Mouse (Mus musculus): ENCODE measurements around the gene Loxl3. TPM values are rescaled to one million over a fixed set of nuclear protein-coding genes. Genes with fewer than 3 reads are reported as not detected.

The Loxl3 gene
- 5.9 and 6.8 TPM in 2 replicates for polyA plus RNA-seq (2015; fragmentation: Nextera tagmentation; extraction: Ambion mirVana)

DNA sequence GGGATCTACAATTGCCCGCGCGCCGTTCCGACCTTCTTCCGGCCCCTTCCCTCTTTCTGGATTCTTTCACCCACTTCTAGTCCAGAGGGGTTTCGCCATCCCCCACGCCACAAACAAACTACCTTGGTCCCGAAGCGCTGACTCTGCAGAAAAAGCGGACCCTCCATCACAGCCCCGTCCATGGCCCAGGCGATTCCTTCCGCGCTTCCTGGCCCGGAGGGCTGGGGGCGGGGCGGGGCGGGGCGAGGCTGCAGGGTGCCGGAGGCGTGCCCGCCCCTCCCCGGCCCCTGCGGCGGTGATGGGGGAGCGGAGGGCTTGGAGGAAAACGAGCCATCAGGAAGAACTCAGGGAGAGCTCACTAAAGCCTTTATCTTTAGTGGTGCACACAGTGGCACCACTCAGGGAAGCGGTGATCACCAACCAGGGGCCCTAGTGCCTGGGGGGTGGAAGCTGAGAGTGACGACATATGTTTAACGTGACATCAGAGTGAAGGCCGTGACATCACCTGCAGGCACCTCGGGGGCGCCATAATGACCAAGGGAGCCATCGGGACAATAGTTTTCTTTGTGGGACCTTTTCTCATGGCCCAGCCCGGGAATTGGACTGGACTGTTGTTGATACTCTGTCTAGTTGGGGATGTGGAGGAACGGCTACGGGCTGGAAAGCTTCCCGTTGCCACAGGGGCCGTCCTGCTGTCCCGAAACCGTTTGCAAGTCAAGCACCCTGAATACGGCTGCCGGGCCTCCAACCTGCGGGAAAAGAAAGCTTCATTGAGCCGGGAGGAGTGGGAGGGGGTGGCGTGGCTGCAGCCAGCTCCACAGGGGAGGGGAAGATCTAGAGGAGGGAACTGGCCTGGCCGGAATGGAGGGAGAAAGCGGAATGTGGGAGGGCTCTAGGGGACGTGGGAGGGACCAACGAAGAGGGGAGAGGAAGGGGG lies at the start of gene Loxl3, which contains the start of gene Dok1:
TSS of gene Loxl3 (plus strand) at position 925 of the 937 bp plus-strand sequence.
TSS of gene Dok1 (minus strand) at position 223 of the 937 bp plus-strand sequence.
- peak within 1 kb of the TSS; percentile 48 for H3K4me3 ChIP-seq
- peak within 1 kb of the TSS; percentile 76 for H3K4me2 ChIP-seq
- peak within 1 kb of the TSS; percentile 53 for H3K27ac ChIP-seq
- peaks cover 70% of the 10 kb centered on the region for H3K27me3 ChIP-seq
- ATAC-seq (ENCODE audit: low FRiP score): peak; percentile 67
- peak within 1 kb of the TSS; percentile 63 for H3K9ac ChIP-seq
- no peaks in the 10 kb centered on the region for H3K9me3 ChIP-seq
- H3K36me3 ChIP-seq: no peaks in the 10 kb centered on the region
- under 1% methylated on average over 51 of the region's 51 CpGs for WGBS
- H3K4me1 ChIP-seq (replicated peaks): peaks cover 34% of the 10 kb centered on the region

DNA sequence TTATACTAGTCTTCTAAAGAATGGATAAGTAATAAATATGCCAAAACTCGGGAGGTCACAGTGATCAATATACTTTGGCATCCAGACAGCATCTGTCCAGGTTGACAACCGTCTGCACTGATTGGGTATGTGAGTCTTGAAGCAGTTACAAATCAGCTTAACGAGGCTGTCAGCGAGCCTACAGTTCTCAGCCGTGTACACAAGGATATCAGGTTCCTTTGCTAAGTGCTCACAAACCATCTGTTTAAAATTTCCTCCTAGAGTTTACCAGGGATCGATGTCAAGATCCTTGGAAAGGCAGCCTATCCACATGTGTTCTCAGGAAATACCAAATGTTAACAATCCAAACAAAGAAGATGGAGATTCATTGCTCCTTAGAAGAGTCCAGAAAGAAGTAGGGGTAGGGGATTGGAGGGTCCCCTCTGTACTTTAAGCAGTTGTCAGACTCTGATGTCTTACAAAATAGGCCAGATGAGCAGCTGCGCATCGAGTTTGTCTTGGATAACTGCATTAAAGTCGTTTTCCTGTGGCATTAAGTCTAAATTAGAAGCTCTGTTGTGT lies 46.5 kb upstream of the Loxl3 start:
- 64% methylated on average over 9 of the region's 9 CpGs for WGBS
- no peak overlapping the region for H3K4me3 ChIP-seq
- no peak overlapping the region for H3K4me2 ChIP-seq
- no peaks in the 10 kb centered on the region for H3K36me3 ChIP-seq
- no peak overlapping the region for H3K9ac ChIP-seq
- H3K27ac ChIP-seq: no peak overlapping the region
- no peaks in the 10 kb centered on the region for H3K9me3 ChIP-seq
- ATAC-seq (ENCODE audit: low FRiP score): no peak
- H3K4me1 ChIP-seq (replicated peaks): no peaks in the 10 kb centered on the region
- H3K27me3 ChIP-seq: 0 out of 2 replicates have a peak, but pooled peaks cover 4% of the 10 kb centered on the region

DNA sequence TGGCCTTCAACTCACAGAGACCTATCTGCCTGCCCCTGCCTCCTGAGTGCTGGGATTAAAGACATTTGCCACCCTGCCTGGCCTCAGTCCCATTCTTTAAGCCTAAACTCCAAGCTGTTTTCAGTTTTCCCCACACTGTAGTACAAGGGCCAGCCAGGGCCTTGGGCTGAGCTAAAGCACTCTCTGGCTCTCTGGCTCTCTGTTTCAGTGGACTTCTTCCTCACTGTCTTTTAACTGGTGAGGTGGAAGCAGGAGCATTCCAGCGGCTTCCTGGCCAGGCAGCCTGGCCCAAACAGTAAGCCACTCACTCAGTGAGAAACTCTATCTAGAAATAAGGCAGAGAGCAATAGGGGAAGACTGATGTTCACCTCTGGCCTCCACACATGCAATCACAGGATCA lies 40.3 kb upstream of the Loxl3 start:
- H3K4me2 ChIP-seq: no peak overlapping the region
- H3K36me3 ChIP-seq: no peaks in the 10 kb centered on the region
- no peak overlapping the region for H3K4me3 ChIP-seq
- H3K27me3 ChIP-seq: peaks cover 31% of the 10 kb centered on the region
- no peak overlapping the region for H3K9ac ChIP-seq
- H3K27ac ChIP-seq: no peak overlapping the region
- H3K4me1 ChIP-seq (replicated peaks): peaks cover 6% of the 10 kb centered on the region; the same call in 1 of the 2 replicates
- WGBS: 52% methylated on average over 1 of the region's 1 CpGs
- H3K9me3 ChIP-seq: no peaks in the 10 kb centered on the region
- no peak for ATAC-seq (ENCODE audit: low FRiP score)

DNA sequence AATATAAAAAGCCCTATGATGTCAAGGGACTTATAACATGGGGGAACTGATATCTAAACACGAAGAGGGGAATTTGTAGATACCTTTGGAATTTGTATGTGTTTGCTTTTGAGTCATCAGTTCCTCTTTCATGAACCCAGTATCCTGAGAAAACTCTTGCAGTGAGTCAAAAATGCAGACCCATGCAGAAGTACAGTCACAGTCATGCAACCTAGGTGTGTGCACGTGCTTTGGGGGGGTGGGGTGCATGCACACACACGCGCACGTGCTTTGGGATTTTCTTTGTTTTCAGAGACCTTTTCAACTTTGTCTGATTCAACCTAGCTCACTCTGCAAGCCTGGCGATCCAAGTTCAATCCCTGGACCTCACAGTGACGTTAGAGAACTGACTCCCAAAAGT lies 39.6 kb upstream of the Loxl3 start:
- WGBS: 83% methylated on average over 7 of the region's 7 CpGs
- H3K27ac ChIP-seq: no peak overlapping the region
- H3K36me3 ChIP-seq: no peaks in the 10 kb centered on the region
- peaks cover 6% of the 10 kb centered on the region; the same call in 1 of the 2 replicates for H3K4me1 ChIP-seq (replicated peaks)
- H3K27me3 ChIP-seq: peaks cover 31% of the 10 kb centered on the region
- H3K4me3 ChIP-seq: no peak overlapping the region
- no peak overlapping the region for H3K9ac ChIP-seq
- ATAC-seq (ENCODE audit: low FRiP score): no peak
- H3K4me2 ChIP-seq: no peak overlapping the region
- no peaks in the 10 kb centered on the region for H3K9me3 ChIP-seq

DNA sequence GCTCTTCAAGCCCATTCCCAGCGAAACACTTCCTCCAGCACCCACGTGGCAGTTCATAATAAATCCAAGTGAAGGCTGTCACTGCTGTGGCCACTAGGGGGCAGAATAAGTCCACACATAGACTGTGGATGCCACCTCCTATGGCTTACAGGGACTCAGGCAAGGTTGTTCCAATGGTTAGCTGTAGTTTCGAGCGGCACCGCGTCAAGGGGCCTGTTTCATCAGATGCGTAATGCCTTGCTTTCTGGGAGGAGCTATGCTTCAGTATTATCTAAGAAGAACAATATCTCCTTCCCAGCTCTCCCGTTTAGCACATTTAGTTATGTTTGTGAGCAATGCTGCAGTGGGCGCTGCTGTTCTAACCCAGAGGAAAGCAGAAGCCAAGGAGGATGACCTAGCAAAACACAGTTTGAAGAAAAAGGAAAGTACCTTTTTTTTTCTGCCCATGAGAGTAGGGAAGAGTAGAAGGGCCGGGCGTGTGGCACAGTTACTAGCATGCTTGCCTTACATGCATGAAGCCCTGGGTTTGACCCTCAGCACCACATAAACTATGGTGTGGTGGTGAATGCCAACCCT lies 37.1 kb upstream of the Loxl3 start:
- Histone ChIP-seq H3K4me2 (peak overlapping the region; percentile 32), H3K4me1 (replicated peaks) (peaks cover 6% of the 10 kb centered on the region; the same call in 1 of the 2 replicates), H3K36me3 (no peaks in the 10 kb centered on the region), H3K9ac (no peak overlapping the region; the same call in 1 of the 2 replicates), H3K4me3 (no peak overlapping the region), H3K27me3 (peaks cover 27% of the 10 kb centered on the region), H3K27ac (no peak overlapping the region), H3K9me3 (no peaks in the 10 kb centered on the region)
- whole genome bisulfite sequencing: 15% methylated on average over 11 of the region's 11 CpGs
- peak; percentile 95 for ATAC-seq (ENCODE audit: low FRiP score)

DNA sequence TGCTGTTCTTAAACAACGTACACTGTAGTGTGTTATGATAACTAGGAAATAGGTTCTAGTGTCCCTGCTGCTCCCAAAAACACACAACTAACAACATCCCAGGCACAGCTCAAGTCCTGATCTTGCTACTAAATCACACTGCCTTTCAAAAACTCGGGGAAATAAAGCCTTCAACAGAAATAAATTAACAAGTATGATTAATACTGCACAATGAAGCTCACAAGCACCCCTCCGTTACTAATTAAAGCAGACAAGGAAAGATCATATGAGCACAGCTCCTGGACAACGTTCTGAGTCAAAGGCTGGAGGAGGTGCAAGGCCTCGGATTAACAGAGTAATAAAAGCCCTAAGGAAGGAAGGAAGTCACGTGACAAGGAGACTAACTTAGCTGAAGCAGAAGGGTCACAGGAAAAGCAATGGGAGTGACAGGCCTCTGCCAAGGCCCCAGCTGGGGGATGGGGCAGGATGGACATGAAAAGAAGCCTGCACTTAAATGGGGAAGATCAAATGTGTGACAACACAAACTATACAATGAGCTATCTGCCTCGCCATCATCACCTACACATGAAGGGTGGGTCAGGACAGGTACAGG lies 36.4 kb upstream of the Loxl3 start:
- Histone ChIP-seq H3K4me3 (no peak overlapping the region), H3K9ac (no peak overlapping the region), H3K36me3 (no peaks in the 10 kb centered on the region), H3K4me2 (no peak overlapping the region), H3K4me1 (replicated peaks) (peaks cover 6% of the 10 kb centered on the region; the same call in 1 of the 2 replicates), H3K27ac (no peak overlapping the region), H3K9me3 (no peaks in the 10 kb centered on the region), H3K27me3 (peaks cover 27% of the 10 kb centered on the region)
- ATAC-seq (ENCODE audit: low FRiP score): no peak
- WGBS: 60% methylated on average over 7 of the region's 7 CpGs

DNA sequence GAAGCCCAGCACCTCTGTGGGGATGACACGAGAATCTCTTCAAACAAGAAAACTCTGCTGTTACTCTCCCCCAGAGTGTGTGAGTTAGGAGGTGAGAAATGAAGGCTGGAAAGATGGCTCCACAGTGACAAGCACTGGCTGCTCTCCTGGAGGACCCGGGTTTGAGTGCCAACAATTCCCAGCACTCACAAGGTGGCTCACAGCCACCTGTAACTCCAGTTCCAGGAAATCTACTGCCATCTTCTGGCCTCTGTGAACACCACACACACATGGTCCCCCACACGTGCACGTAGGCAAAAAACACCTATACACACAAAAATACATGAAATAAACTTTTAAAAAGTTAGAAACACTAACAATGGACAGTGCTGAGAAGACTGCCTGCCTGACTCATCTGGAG lies 35.6 kb upstream of the Loxl3 start:
- peaks cover 6% of the 10 kb centered on the region; the same call in 1 of the 2 replicates for H3K4me1 ChIP-seq (replicated peaks)
- H3K36me3 ChIP-seq: no peaks in the 10 kb centered on the region
- H3K4me2 ChIP-seq: no peak overlapping the region
- no peak overlapping the region for H3K4me3 ChIP-seq
- H3K27ac ChIP-seq: no peak overlapping the region
- no peak overlapping the region for H3K9ac ChIP-seq
- H3K27me3 ChIP-seq: peaks cover 27% of the 10 kb centered on the region
- 63% methylated on average over 4 of the region's 4 CpGs for WGBS
- no peak for ATAC-seq (ENCODE audit: low FRiP score)
- no peaks in the 10 kb centered on the region for H3K9me3 ChIP-seq

DNA sequence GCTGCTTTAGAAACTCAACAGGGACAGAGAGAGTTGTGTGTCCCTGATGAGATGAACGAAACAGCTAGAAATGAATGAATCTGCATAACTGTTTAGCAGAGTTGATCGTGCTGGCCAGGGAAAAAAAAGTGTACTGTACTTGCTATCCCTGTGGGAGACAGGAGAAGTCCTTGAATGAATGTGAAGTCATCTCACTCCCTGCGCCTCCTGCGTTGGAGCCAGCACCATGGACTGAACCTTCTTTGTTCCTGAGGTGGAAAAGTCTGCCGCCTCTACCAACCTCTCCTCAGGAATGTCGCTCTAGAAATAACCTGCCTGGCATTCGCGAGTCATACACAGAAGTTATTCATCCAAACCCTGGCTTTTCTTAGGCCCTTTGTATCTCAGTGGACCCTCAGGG lies 34.0 kb upstream of the Loxl3 start:
- Histone ChIP-seq H3K4me3 (no peak overlapping the region), H3K4me1 (replicated peaks) (peaks cover 6% of the 10 kb centered on the region; the same call in 1 of the 2 replicates), H3K9me3 (no peaks in the 10 kb centered on the region), H3K4me2 (no peak overlapping the region), H3K36me3 (no peaks in the 10 kb centered on the region), H3K27me3 (peaks cover 18% of the 10 kb centered on the region), H3K27ac (no peak overlapping the region), H3K9ac (no peak overlapping the region)
- no peak for ATAC-seq (ENCODE audit: low FRiP score)
- 70% methylated on average over 8 of the region's 8 CpGs for WGBS

DNA sequence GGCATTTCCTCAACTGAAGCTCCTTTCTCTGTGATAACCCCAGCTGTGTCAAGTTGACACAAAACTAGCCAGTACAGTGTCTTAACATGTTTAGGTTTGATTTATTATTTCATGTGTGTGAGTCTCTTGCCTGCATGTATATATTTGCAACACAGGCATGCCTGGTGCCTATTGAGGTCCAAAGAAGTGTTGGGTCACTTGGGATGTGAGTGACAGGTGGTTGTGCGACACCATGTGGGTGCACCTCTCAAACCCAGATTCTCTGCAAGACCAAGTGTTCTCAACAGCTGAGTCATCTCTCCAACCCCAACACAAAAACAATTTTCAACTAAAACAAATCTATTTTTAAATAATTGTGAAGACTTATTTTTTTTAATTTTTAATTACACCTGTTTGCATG lies 30.9 kb upstream of the Loxl3 start:
- 100% methylated on average over 1 of the region's 1 CpGs for WGBS
- no peak overlapping the region for H3K9ac ChIP-seq
- no peak for ATAC-seq (ENCODE audit: low FRiP score)
- H3K4me2 ChIP-seq: no peak overlapping the region
- no peak overlapping the region for H3K27ac ChIP-seq
- H3K36me3 ChIP-seq: no peaks in the 10 kb centered on the region
- no peak overlapping the region for H3K4me3 ChIP-seq
- no peaks in the 10 kb centered on the region for H3K4me1 ChIP-seq (replicated peaks)
- H3K9me3 ChIP-seq: no peaks in the 10 kb centered on the region
- H3K27me3 ChIP-seq: peaks cover 4% of the 10 kb centered on the region; the same call in 1 of the 2 replicates

DNA sequence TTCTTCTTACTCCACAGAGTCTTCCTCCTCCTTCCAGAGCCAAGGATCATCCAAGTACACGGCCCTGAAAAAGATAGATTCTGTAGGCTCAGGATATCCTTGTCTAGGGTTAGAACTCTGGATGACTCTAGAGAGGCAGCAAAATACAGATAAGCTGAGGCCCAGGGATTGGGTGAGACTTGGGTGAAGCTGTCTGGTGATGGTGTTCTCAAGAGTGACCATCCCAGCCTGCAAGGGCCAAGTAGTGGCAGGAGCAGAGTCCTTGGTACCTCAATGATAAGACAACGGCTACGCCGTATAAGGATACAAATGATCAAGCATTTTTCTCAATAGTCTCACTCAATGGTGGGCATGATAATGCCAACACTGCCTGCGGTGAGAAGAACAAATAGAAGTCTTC lies 30.1 kb upstream of the Loxl3 start:
- Histone ChIP-seq H3K27ac (no peak overlapping the region), H3K27me3 (no peaks in the 10 kb centered on the region), H3K4me2 (no peak overlapping the region), H3K36me3 (no peaks in the 10 kb centered on the region), H3K4me1 (replicated peaks) (no peaks in the 10 kb centered on the region), H3K9me3 (no peaks in the 10 kb centered on the region), H3K9ac (no peak overlapping the region), H3K4me3 (no peak overlapping the region)
- 85% methylated on average over 5 of the region's 5 CpGs for WGBS
- ATAC-seq (ENCODE audit: low FRiP score): no peak

DNA sequence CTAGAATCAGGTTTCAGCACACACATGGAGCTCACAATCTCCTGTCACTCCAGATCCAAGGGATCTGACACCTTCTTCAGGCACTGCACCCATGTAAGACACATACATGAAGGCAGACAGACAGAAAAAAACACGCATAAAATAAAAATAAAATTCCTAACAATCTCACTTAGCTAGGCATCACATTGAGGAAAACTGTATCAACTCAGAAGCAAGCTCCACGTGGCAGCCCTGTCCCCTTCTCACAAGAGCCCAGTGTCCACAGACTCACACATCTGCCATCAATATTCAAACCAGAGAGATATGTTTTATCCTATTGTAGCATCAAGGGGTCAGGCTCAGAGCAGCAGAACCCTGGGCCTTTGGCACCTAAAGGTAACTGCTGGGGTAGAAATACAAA lies 29.7 kb upstream of the Loxl3 start:
- 79% methylated on average over 2 of the region's 2 CpGs for WGBS
- H3K4me3 ChIP-seq: no peak overlapping the region
- no peaks in the 10 kb centered on the region for H3K27me3 ChIP-seq
- no peaks in the 10 kb centered on the region for H3K36me3 ChIP-seq
- H3K4me2 ChIP-seq: no peak overlapping the region
- H3K27ac ChIP-seq: no peak overlapping the region
- no peak for ATAC-seq (ENCODE audit: low FRiP score)
- H3K9ac ChIP-seq: no peak overlapping the region
- H3K4me1 ChIP-seq (replicated peaks): no peaks in the 10 kb centered on the region
- no peaks in the 10 kb centered on the region for H3K9me3 ChIP-seq

DNA sequence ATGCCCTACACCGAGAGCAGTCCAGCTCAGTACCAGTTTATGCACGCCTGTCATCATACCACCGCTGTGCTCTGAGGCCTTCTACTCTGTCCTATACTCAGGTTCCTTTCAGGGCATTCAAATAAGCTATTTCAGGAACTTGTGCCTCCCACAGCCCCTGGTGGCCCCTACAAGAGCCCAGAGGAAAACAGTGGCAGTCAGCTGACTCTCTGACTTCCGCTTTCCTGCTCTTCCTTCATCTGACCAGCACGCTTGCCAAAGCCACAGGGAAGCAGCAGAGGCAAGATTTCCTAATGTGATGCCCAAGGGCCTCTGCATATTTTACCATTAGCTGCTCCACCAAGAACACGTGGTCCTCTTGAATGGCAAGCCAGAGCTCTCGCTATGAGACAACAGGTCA lies 29.1 kb upstream of the Loxl3 start:
- Histone ChIP-seq H3K27me3 (no peaks in the 10 kb centered on the region), H3K4me2 (no peak overlapping the region), H3K27ac (no peak overlapping the region), H3K9ac (no peak overlapping the region), H3K4me3 (no peak overlapping the region), H3K9me3 (no peaks in the 10 kb centered on the region), H3K36me3 (no peaks in the 10 kb centered on the region), H3K4me1 (replicated peaks) (no peaks in the 10 kb centered on the region)
- ATAC-seq (ENCODE audit: low FRiP score): no peak
- WGBS: 49% methylated on average over 7 of the region's 7 CpGs

Measured in hindbrain, embryonic 13.5 days (tissue).